Mouse (Mus musculus) kidney, postnatal 0 days (tissue): ENCODE data around the gene Calr3. TPM values are rescaled to one million over a fixed set of nuclear protein-coding genes. Genes with fewer than 3 reads are reported as not detected.

ENCODE experiments used
- ATAC-seq: fragments of 200-750 bp; cut with Nextera tagmentation; replicated peaks from 2 replicates; pipeline ENCODE4 v1.8.0; 2017; ENCODE audit warnings: low read depth, moderate number of reproducible peaks, moderate TSS enrichment, moderate library complexity; ENCODE audit not compliant: low FRiP score
- DNase-seq: peaks from one replicate; pipeline ENCODE4 v3.0.0-alpha.2; 2016; ENCODE audit warnings: low spot score
- H3K27ac ChIP-seq: fragments of 300-500 bp; sonication (generic); 2 replicates; pipeline ENCODE4 v1.5.1; 2014; ENCODE audit warnings: mild to moderate bottlenecking
- H3K27me3 ChIP-seq: fragments of 300-500 bp; sonication (generic); 2 replicates; pipeline ENCODE4 v1.6.1; 2014; ENCODE audit warnings: low read length, mixed read lengths; ENCODE audit not compliant: insufficient read depth
- H3K36me3 ChIP-seq: fragments of 300-500 bp; sonication (generic); 2 replicates; pipeline ENCODE4 v1.6.1; 2014; ENCODE audit warnings: low read length, mixed read lengths; ENCODE audit not compliant: insufficient read depth
- H3K4me1 ChIP-seq: fragments of 300-500 bp; sonication (generic); replicated peaks from 2 replicates; pipeline ENCODE4 v1.6.1; 2014; ENCODE audit warnings: antibody characterized with exemption, low read length, mixed read lengths; ENCODE audit not compliant: insufficient read depth
- H3K4me2 ChIP-seq: fragments of 300-500 bp; sonication (generic); 2 replicates; pipeline ENCODE4 v1.6.1; 2014; ENCODE audit warnings: mild to moderate bottlenecking, low read length, moderate library complexity, mixed read lengths
- H3K4me3 ChIP-seq: fragments of 300-500 bp; sonication (generic); replicated peaks from 2 replicates; pipeline ENCODE4 v1.5.1; 2014; ENCODE audit warnings: low read depth, low read length
- H3K9ac ChIP-seq: fragments of 300-500 bp; sonication (generic); 2 replicates; pipeline ENCODE4 v1.6.1; 2014; ENCODE audit warnings: low read depth, low read length
- H3K9me3 ChIP-seq: fragments of 300-500 bp; sonication (generic); replicated peaks from 2 replicates; pipeline ENCODE4 v1.6.1; 2016; ENCODE audit warnings: low read length, inconsistent platforms, mixed read lengths
- CTCF ChIP-seq: IDR thresholded peaks from 2 replicates; pipeline ENCODE4 v1.5.1; 2016; ENCODE audit warnings: antibody characterized with exemption, low read depth, mild to moderate bottlenecking, moderate library complexity
- WGBS: fragments of 180-500 bp; shearing (Covaris S2); extraction: QIAGEN DNeasy Blood & Tissue Kit; methylation state at CpG from one replicate; pipeline ENCODE4 v1.1.7; 2014; 5-methylcytosine and 5-hydroxymethylcytosine counted together
- polyA plus RNA-seq: library from polyadenylated mRNA; unstranded; fragments of >200 nt; fragmentation: Nextera tagmentation; extraction: Ambion mirVana; gene quantifications from 2 replicates; pipeline ENCODE4 v1.2.1, GENCODE M21; 2015

The Calr3 gene
- polyA plus RNA-seq, 1 experiment from 2014 or later: 2.2 TPM

DNA sequence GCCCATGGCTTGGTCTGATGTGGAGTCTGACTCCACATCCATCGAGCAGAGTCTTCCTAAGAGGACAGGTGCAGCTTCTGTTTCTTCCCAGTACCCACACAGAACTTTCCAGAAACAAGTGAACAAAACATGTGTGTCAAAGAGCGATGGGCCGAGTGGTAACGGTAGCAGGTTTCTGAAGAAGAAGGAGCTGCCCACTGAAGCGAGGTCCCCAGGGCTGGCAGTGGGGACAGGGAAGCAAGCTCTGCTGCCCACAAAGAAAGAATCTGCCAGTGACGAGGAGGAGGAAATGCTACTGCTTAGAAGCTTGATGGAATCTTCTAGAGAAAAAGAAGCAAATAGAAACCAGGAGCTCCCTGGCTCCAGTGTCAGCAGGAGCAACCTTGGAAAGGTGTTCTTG is 1.4 kb upstream of the Calr3 start:
- no peak overlapping the region for H3K4me3 ChIP-seq
- no peak overlapping the region for H3K4me2 ChIP-seq
- no peak for TF ChIP-seq CTCF
- H3K27me3 ChIP-seq: no peaks in the 10 kb centered on the region
- 0 out of 2 replicates have a peak, but pooled peaks cover 10% of the 10 kb centered on the region for H3K4me1 ChIP-seq
- 76% methylated on average over 6 of the region's 6 CpGs for WGBS
- peaks cover 13% of the 10 kb centered on the region for H3K36me3 ChIP-seq
- ATAC-seq: no peak
- DNase-seq: no peak
- H3K27ac ChIP-seq: no peak overlapping the region
- no peaks in the 10 kb centered on the region for H3K9me3 ChIP-seq
- no peak overlapping the region for H3K9ac ChIP-seq

DNA sequence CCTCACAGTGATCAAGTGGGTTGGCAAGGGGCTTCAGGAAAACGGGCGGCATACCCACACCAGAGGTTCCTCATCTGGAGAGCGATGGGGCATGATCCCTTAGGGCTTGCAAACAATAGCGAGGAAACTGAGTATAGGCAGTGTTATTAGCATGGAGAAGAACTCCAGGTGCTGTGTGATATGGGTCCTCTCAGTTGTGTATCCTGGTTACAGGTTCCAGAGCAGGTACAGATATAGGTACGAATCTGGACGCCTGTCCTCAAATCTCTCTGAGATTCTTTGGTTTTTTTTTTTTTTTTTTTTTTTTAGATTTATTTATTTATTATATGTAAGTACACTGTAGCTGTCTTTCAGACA is 302 bp upstream of the Calr3 start:
- H3K27me3 ChIP-seq: no peaks in the 10 kb centered on the region
- ATAC-seq (no peak), DNase-seq (no peak)
- peak overlapping the region; percentile 69 for H3K9ac ChIP-seq
- H3K9me3 ChIP-seq: no peaks in the 10 kb centered on the region
- H3K27ac ChIP-seq: peak overlapping the region; percentile 54; the same call in 1 of the 2 replicates
- 39% methylated on average over 6 of the region's 6 CpGs for WGBS
- TF ChIP-seq CTCF: no peak
- H3K4me3 ChIP-seq: peak overlapping the region; percentile 37
- peaks cover 2% of the 10 kb centered on the region; the same call in 1 of the 2 replicates for H3K36me3 ChIP-seq
- peak overlapping the region; percentile 72 for H3K4me2 ChIP-seq
- H3K4me1 ChIP-seq: 0 out of 2 replicates have a peak, but pooled peaks cover 10% of the 10 kb centered on the region

DNA sequence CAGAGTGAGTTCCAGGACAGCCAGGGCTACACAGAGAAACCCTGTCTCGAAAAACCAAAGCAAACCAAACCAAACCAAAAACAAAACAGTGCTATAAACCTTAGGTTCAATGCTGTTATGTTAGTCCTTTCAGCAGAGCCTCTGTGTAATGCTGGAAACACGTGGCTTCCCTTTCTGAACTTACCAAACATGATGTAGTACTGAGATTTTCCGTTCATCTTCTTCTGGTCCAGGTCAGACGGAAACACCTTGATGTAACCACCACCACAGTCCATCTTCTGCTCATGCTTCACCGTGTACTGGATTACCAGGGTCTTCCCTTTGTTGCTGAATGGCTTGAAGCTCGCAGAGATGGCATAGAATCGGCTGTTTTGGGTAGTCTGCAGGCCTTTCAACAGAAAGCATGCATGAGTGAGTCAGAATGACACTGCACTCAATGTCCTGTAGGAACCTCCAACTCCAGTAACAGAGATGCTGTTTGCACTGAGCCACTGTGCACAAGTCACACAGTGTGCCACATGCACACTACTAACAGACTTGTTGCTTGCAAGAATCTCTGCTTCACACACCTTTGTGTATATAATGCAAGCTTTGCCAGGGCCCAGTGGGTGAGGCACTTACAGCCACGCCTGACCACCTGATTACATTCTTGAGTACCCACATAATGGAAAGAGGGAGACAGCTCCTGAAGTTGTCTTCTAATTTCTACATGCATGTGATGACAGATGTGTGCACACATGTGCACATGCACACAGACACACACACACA is 5.2 kb downstream of the Calr3 start:
- Histone ChIP-seq H3K4me2 (no peak overlapping the region), H3K4me3 (no peak overlapping the region), H3K27ac (no peak overlapping the region), H3K9me3 (no peaks in the 10 kb centered on the region), H3K9ac (no peak overlapping the region), H3K36me3 (no peaks in the 10 kb centered on the region), H3K27me3 (no peaks in the 10 kb centered on the region), H3K4me1 (0 out of 2 replicates have a peak, but pooled peaks cover 4% of the 10 kb centered on the region)
- WGBS: 70% methylated on average over 8 of the region's 8 CpGs
- no peak for TF ChIP-seq CTCF
- ATAC-seq: no peak
- DNase-seq: no peak

DNA sequence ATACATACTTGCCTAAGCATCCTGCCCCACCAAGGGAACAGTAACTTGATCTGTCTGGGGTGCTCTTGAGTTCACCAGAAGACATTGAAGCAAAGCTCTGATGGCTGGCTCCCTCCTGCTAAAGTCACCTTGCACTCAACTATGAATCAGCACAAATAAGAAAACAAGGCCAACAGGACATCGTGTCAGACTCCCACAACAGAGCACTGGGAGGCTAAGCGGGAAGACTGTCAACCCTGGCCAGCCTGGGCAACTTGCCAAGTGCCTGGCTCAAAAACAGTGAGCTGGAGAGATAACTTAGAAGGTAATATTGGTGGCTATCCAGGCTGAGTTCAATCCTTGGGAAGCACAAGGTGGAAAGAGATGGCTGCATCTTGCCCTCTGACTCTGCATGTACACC is 8.7 kb downstream of the Calr3 start:
- H3K9me3 ChIP-seq: no peaks in the 10 kb centered on the region
- H3K9ac ChIP-seq: no peak overlapping the region
- H3K4me3 ChIP-seq: no peak overlapping the region
- H3K27ac ChIP-seq: no peak overlapping the region
- WGBS: 6% methylated on average over 2 of the region's 2 CpGs
- H3K27me3 ChIP-seq: no peaks in the 10 kb centered on the region
- ATAC-seq: no peak
- no peak overlapping the region for H3K4me2 ChIP-seq
- no peak for DNase-seq
- H3K4me1 ChIP-seq: no peaks in the 10 kb centered on the region
- H3K36me3 ChIP-seq: no peaks in the 10 kb centered on the region
- no peak for TF ChIP-seq CTCF

DNA sequence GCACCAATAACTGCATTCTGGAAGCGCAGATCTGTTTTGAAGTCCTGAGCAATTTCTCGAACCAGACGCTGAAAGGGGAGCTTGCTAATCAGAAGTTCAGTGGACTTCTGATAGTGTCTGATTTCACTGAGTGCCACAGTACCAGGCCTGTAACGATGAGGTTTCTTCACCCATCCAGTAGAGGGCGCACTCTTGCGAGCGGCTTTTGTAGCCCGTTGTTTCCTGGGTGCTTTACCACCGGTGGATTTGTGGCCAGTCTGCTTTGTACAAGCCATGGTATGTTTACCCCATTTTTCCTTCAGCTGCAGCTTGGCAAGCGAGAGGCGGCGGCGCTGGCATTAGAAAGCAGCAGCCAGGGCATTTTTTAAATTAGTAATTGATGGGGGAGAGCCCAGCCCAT is 14.0 kb downstream of the Calr3 start:
- no peak overlapping the region for H3K4me3 ChIP-seq
- H3K9ac ChIP-seq: no peak overlapping the region
- 57% methylated on average over 13 of the region's 13 CpGs for WGBS
- TF ChIP-seq CTCF: peak; percentile 56
- no peaks in the 10 kb centered on the region for H3K27me3 ChIP-seq
- no peaks in the 10 kb centered on the region for H3K4me1 ChIP-seq
- no peak overlapping the region for H3K27ac ChIP-seq
- no peak overlapping the region for H3K4me2 ChIP-seq
- no peaks in the 10 kb centered on the region for H3K36me3 ChIP-seq
- H3K9me3 ChIP-seq: no peaks in the 10 kb centered on the region
- ATAC-seq (no peak), DNase-seq (no peak)

DNA sequence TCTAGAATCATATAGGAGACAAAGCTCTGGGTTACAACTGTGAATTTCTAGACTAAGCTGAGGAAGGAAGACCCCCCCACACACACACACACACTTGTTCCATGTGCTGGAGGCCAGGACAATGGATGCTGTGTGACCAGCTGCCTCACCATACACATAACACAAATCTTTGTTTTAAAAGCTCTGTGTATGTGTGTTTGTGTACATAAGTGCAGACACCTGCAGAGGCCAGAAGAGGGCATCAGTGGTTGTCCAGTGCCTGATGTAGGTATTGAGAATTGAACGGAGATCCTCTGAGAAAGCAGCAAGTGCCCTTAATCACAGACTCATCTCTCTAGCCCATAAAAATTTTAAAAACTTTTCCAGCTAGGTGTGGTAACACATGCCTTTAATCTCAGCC is 20.7 kb downstream of the Calr3 start:
- 84% methylated on average over 1 of the region's 1 CpGs for WGBS
- H3K9me3 ChIP-seq: no peaks in the 10 kb centered on the region

More for the DNA sequence above, 20.7 kb downstream of the Calr3 start:
- DNase-seq (peak; percentile 32), ATAC-seq (no peak)
- Histone ChIP-seq H3K4me3 (no peak overlapping the region), H3K9ac (no peak overlapping the region), H3K4me1 (peaks cover 12% of the 10 kb centered on the region), H3K36me3 (no peaks in the 10 kb centered on the region), H3K27ac (no peak overlapping the region), H3K27me3 (no peaks in the 10 kb centered on the region), H3K4me2 (no peak overlapping the region)
- TF ChIP-seq CTCF: peak; percentile 59
